Mouse (Mus musculus) liver, embryonic 12.5 days (tissue): Measurements from ENCODE around the gene Il4ra. TPM values are rescaled to one million over a fixed set of nuclear protein-coding genes. Genes with fewer than 3 reads are reported as not detected.

Experiments used
- ATAC-seq: fragments of 200-750 bp; cut with Nextera tagmentation; 2 replicates; pipeline ENCODE4 v1.8.0; 2017; ENCODE audit warnings: moderate number of reproducible peaks, mild to moderate bottlenecking, moderate library complexity
- H3K27ac ChIP-seq: fragments of 300-500 bp; sonication (generic); 2 replicates; pipeline ENCODE4 v1.5.1; 2016; ENCODE audit warnings: mild to moderate bottlenecking
- H3K27me3 ChIP-seq: fragments of 300-500 bp; sonication (generic); replicated peaks from 2 replicates; pipeline ENCODE4 v1.6.1; 2016; ENCODE audit warnings: mild to moderate bottlenecking, moderate library complexity
- H3K36me3 ChIP-seq: fragments of 300-500 bp; sonication (generic); 2 replicates; pipeline ENCODE4 v1.6.1; 2016; ENCODE audit warnings: mild to moderate bottlenecking, moderate library complexity
- H3K4me1 ChIP-seq: fragments of 300-500 bp; sonication (generic); 2 replicates; pipeline ENCODE4 v1.6.1; 2016
- H3K4me2 ChIP-seq: fragments of 300-500 bp; sonication (generic); 2 replicates; pipeline ENCODE4 v1.6.1; 2016; ENCODE audit warnings: mild to moderate bottlenecking, moderate library complexity
- H3K4me3 ChIP-seq: fragments of 300-500 bp; sonication (generic); 2 replicates; pipeline ENCODE4 v1.5.1; 2016; ENCODE audit warnings: mild to moderate bottlenecking, moderate library complexity
- H3K9ac ChIP-seq: fragments of 300-500 bp; sonication (generic); 2 replicates; pipeline ENCODE4 v1.6.1; 2016; ENCODE audit warnings: mild to moderate bottlenecking, moderate library complexity
- H3K9me3 ChIP-seq: fragments of 300-500 bp; sonication (generic); replicated peaks from 2 replicates; pipeline ENCODE4 v1.6.1; 2016; ENCODE audit warnings: mild to moderate bottlenecking, moderate library complexity
- WGBS: fragments of 180-500 bp; shearing (Covaris S2); methylation state at CpG from one replicate; pipeline ENCODE4 v1.1.7; 2016; ENCODE audit not compliant: insufficient replicate concordance; 5-methylcytosine and 5-hydroxymethylcytosine counted together
- polyA plus RNA-seq: library from polyadenylated mRNA; unstranded; fragments of >200 nt; fragmentation: Nextera tagmentation; extraction: Ambion mirVana; gene quantifications from 2 replicates; pipeline ENCODE4 v1.2.1, GENCODE M21; 2016

Gene Il4ra
- polyA plus RNA-seq, 1 experiment from 2014 or later = 4.1 TPM

DNA sequence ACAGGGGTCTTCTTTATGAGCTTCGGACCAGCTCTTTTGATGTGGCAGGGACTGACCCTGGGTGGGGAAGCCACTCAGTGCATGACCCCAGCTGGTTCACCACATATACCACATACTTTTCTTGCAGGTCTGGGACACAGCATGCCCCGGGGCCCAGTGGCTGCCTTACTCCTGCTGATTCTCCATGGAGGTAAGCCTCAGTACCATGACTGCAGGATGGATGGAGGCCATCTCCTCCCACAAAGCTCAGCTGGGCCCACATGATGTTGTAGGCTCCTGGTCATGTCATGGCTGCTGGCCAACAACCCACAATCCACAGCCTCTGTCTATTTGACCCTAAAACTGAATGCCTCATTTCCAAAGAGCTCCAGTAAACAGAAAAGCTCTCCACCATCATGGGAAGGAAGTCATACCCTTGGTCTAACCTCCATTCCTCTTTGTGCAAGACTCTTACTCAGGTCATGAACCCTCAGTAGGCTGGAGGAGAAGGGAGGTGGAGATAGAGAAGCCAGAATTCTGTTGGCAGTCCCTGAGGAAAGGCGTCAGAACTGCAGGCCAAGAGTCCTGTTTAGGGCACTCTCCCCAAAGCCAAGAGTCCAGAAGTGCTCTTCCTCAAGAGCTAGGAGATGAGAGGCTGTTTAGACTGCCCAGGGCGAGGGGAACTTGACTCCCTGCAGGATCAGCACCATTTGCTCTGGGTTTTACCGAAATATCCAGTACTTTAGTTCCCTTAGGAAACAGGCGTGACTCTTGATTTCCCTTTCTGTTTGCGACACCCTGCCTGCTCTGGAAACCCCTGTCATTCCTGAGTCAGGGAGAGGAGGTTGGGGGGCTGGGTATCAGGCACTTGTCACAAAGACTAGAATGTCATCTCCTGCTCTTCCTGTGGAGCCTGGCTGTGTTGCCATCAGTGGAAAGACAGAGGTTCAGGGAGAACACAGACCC, 71.1 kb downstream of the Il4ra start:
- Histone ChIP-seq H3K36me3 (no peaks in the 10 kb centered on the region), H3K4me3 (no peak overlapping the region), H3K27ac (no peak overlapping the region), H3K9me3 (no peaks in the 10 kb centered on the region), H3K9ac (no peak overlapping the region), H3K4me2 (no peak overlapping the region), H3K27me3 (no peaks in the 10 kb centered on the region), H3K4me1 (no peaks in the 10 kb centered on the region)
- no peak for ATAC-seq
- 54% methylated on average over 7 of the region's 7 CpGs for WGBS

DNA sequence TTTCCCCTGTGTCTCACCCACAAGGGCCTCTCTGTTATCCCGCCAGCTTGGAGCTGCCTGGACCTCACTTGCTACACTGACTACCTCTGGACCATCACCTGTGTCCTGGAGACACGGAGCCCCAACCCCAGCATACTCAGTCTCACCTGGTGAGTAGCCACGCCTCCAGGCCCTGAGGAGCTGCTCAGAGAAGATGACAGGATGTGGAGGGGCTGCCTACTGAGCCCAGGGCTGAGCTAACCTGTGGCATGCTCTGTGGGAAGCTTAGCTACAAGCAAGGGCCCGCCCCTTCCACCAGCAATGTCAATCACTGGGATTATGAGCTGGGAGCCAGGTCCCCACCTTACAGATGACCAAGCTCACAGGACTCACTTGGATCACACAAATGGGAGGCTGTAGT, 73.3 kb downstream of the Il4ra start:
- 53% methylated on average over 4 of the region's 4 CpGs for WGBS
- Histone ChIP-seq H3K4me1 (no peaks in the 10 kb centered on the region), H3K9ac (no peak overlapping the region), H3K27ac (no peak overlapping the region), H3K9me3 (peaks cover 4% of the 10 kb centered on the region; the same call in 1 of the 2 replicates), H3K4me3 (no peak overlapping the region), H3K36me3 (no peaks in the 10 kb centered on the region), H3K4me2 (no peak overlapping the region), H3K27me3 (no peaks in the 10 kb centered on the region)
- ATAC-seq = no peak

DNA sequence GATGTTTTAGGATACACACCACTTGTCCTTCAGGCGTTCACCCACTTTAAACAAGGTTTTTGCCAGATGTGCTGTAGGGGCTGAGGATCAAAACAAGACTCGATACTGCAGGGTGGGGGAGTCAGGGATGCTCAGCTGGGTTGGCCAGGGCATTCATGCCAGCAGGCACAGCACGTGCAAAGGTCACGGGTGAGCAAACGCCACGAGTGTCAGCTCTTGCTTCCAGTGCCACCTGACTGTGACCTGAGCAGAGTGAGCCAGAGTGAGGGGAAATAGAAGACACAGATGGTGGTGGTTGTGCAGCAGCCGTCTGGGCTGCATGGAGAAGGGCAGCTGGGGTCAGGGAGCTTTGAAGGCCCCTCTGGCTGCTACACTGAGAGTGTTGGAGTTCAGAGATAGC, 73.9 kb downstream of the Il4ra start:
- 58% methylated on average over 7 of the region's 7 CpGs for WGBS
- no peaks in the 10 kb centered on the region for H3K4me1 ChIP-seq
- ATAC-seq = no peak

More for the DNA sequence above, 73.9 kb downstream of the Il4ra start:
- Histone ChIP-seq H3K9me3 (peaks cover 4% of the 10 kb centered on the region; the same call in 1 of the 2 replicates), H3K4me3 (no peak overlapping the region), H3K27ac (no peak overlapping the region), H3K36me3 (no peaks in the 10 kb centered on the region), H3K27me3 (no peaks in the 10 kb centered on the region), H3K4me2 (no peak overlapping the region), H3K9ac (no peak overlapping the region)

Other genes with a start within 250 kb of the Il4ra start
- gene Kdm8, start 107.4 kb upstream of the Il4ra start, polyA plus RNA-seq = 11.1 and 11.7 TPM in 2 replicates
- 97.0 and 97.7 TPM in 2 replicates for gene Nsmce1, start 60.5 kb upstream of the Il4ra start, polyA plus RNA-seq
- 1.1 and 1.4 TPM in 2 replicates for gene Il21r, start 51.3 kb downstream of the Il4ra start, polyA plus RNA-seq
- 16.5 and 17.8 TPM in 2 replicates for gene Gtf3c1, start 155.7 kb downstream of the Il4ra start, polyA plus RNA-seq
- gene D430042O09Rik, start 155.8 kb downstream of the Il4ra start, polyA plus RNA-seq = 3.4 and 3.5 TPM in 2 replicates